ENCODE assay signal across 11 mouse cellular contexts in the genomic region with DNA sequence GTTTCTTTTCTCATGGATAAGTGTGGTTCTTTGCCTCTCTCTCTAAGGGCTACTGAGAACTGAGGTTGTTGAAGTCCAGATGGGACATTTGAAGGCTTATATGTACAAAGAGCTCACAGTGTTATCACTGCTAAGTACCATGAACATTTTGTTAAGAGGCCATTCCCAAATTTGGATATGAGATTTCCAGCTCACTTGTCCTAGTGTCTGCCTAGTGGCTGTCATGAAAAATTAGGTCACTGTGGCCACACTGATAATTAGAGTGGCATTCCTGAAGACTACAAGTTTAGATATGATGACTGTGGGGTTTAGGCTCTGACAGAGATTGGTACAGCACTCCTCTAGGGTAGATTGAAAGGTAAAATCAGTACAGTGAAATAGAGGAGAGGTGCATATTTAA.
"Had no signal": no experiment of that assay in that cellular context is flagged by ENCODE, and none has a peak within 500 bp of the region (broad histone marks: within the 10 kb centered on the region; RNA-seq: fewer than 3 reads in every experiment).

No protein-coding gene starts in this region.

- DNase-seq: kidney, postnatal 4 days; lung, adult 2 months; lung, postnatal 36 days; thymus, postnatal 4 days had no signal

- H3K9me3 ChIP-seq: limb, embryonic 10.5 days; liver, embryonic 15.5 days; midbrain, embryonic 13.5 days had no signal

- H3K9ac ChIP-seq: liver, embryonic 15.5 days; midbrain, embryonic 13.5 days had no signal

- H3K4me1 ChIP-seq: limb, embryonic 10.5 days had no signal

- H3K4me2 ChIP-seq: liver, embryonic 11.5 days; liver, embryonic 15.5 days; midbrain, embryonic 13.5 days had no signal

- ATAC-seq: lung, postnatal 0 days; midbrain, embryonic 13.5 days had no signal

- H3K27ac ChIP-seq: kidney, postnatal 0 days; limb, embryonic 10.5 days; liver, embryonic 15.5 days; midbrain, embryonic 13.5 days; stomach, postnatal 0 days had no signal

- H3K4me3 ChIP-seq: limb, embryonic 10.5 days; liver, embryonic 15.5 days; midbrain, embryonic 13.5 days had no signal

- H3K27me3 ChIP-seq: liver, embryonic 15.5 days; midbrain, embryonic 13.5 days had no signal
